Mouse (Mus musculus) MEL (cell line): Measurements from ENCODE around the gene Dhrs13.

ENCODE experiments used
- CTCF ChIP-seq, 3 experiments: IDR thresholded peaks in 2 of 3; conservative IDR thresholded peaks in 1 of 3; 2 replicates each; pipeline ENCODE4 v1.5.1; 2011 to 2012; ENCODE audit warnings: low read length in 3 of 3, low read depth in 2 of 3, mild to moderate bottlenecking in 2 of 3, improper control_type of control experiment in 1 of 3, inconsistent platforms in 1 of 3, mixed read lengths in 1 of 3, moderate library complexity in 1 of 3; ENCODE audit not compliant: control insufficient read depth in 1 of 3, insufficient read depth in 1 of 3, poor library complexity in 1 of 3, severe bottlenecking in 1 of 3
- E2F4 ChIP-seq: IDR thresholded peaks from 2 replicates; pipeline ENCODE4 v1.6.1; 2011; ENCODE audit warnings: low read depth, low read length, improper control_type of control experiment, borderline replicate concordance
- EP300 ChIP-seq, 2 experiments: IDR thresholded peaks; 2 replicates each; pipeline ENCODE4 v1.6.1; 2011; ENCODE audit warnings: improper control_type of control experiment in 2 of 2, low read length in 2 of 2, low read depth in 1 of 2, mild to moderate bottlenecking in 1 of 2
- GATA1 ChIP-seq: IDR thresholded peaks from 2 replicates; pipeline ENCODE4 v1.6.1; 2011; ENCODE audit warnings: low read depth, low read length, improper control_type of control experiment
- HCFC1 ChIP-seq: IDR thresholded peaks from 2 replicates; pipeline ENCODE4 v1.6.1; 2012; ENCODE audit warnings: low read depth, mild to moderate bottlenecking, inconsistent platforms, low read length, improper control_type of control experiment, moderate library complexity
- MXI1 ChIP-seq: IDR thresholded peaks from 2 replicates; pipeline ENCODE4 v1.6.1; 2011; ENCODE audit warnings: mild to moderate bottlenecking, low read depth, low read length, improper control_type of control experiment
- NRF1 ChIP-seq: IDR thresholded peaks from 2 replicates; pipeline ENCODE4 v1.6.1; 2014; ENCODE audit warnings: low read depth, mild to moderate bottlenecking, inconsistent platforms, low read length, improper control_type of control experiment, moderate library complexity; ENCODE audit not compliant: poor library complexity, insufficient read depth, severe bottlenecking
- POLR2A ChIP-seq, 2 experiments: IDR thresholded peaks; 2 replicates each; pipeline ENCODE4 v1.6.1; 2011 to 2012; ENCODE audit warnings: low read length in 2 of 2, mild to moderate bottlenecking in 2 of 2, control low read depth in 1 of 2, improper control_type of control experiment in 1 of 2, low read depth in 1 of 2, moderate library complexity in 1 of 2; ENCODE audit not compliant: control insufficient read depth in 1 of 2, insufficient read depth in 1 of 2, poor library complexity in 1 of 2
- POLR2AphosphoS2 ChIP-seq: IDR thresholded peaks from 2 replicates; pipeline ENCODE4 v1.6.1; 2011; ENCODE audit warnings: low read length, improper control_type of control experiment
- POLR2AphosphoS5 ChIP-seq: IDR thresholded peaks from 2 replicates; pipeline ENCODE4 v1.6.1; 2012; ENCODE audit warnings: low read depth, borderline replicate concordance, mild to moderate bottlenecking, inconsistent platforms, low read length, moderate library complexity, mixed read lengths
- RAD21 ChIP-seq: IDR thresholded peaks from 2 replicates; pipeline ENCODE4 v1.6.1; 2011; ENCODE audit warnings: mild to moderate bottlenecking, low read depth, low read length, improper control_type of control experiment
- SIN3A ChIP-seq: IDR thresholded peaks from 2 replicates; pipeline ENCODE4 v1.6.1; 2012; ENCODE audit warnings: low read length, improper control_type of control experiment, inconsistent platforms
- USF2 ChIP-seq, 2 experiments: IDR thresholded peaks; 2 replicates each; pipeline ENCODE4 v1.6.1; 2011 to 2012; ENCODE audit warnings: improper control_type of control experiment in 2 of 2, low read length in 2 of 2, borderline replicate concordance in 1 of 2, inconsistent platforms in 1 of 2, low read depth in 1 of 2, mild to moderate bottlenecking in 1 of 2; ENCODE audit not compliant: insufficient read depth in 1 of 2
- ZMIZ1 ChIP-seq: IDR thresholded peaks from 2 replicates; pipeline ENCODE4 v1.6.1; 2012; ENCODE audit warnings: low read depth, mild to moderate bottlenecking, inconsistent platforms, low read length, improper control_type of control experiment, moderate library complexity

- TF ChIP-seq E2F4: 0 out of 2 replicates have a peak, but pooled peaks have one; percentile 30
- no peak for TF ChIP-seq EP300 (IDR thresholded peaks at IDR 0.05; ENCODE audit: low read depth in 1 of 2, low read length in 2 of 2)
- no peak for TF ChIP-seq RAD21
- TF ChIP-seq USF2 (IDR thresholded peaks at IDR 0.05; ENCODE audit: borderline replicate concordance in 1 of 2, insufficient read depth in 1 of 2, low read depth in 1 of 2, low read length in 2 of 2): no peak
- TF ChIP-seq HCFC1: peak; percentile 94
- no peak for TF ChIP-seq CTCF (IDR thresholded peaks at IDR 0.05 in 2 of 3, conservative IDR thresholded peaks at IDR 0.05 in 1 of 3; ENCODE audit: control insufficient read depth in 1 of 3, insufficient read depth in 1 of 3, low read depth in 2 of 3, low read length in 3 of 3, poor library complexity in 1 of 3, severe bottlenecking in 1 of 3)
- TF ChIP-seq SIN3A: no peak; the same call in 1 of the 2 replicates
- peak; percentile 83 to 95 for TF ChIP-seq POLR2A (IDR thresholded peaks at IDR 0.05; ENCODE audit: control insufficient read depth in 1 of 2, insufficient read depth in 1 of 2, low read depth in 1 of 2, low read length in 2 of 2, poor library complexity in 1 of 2)
- TF ChIP-seq ZMIZ1: peak; percentile 78
- TF ChIP-seq POLR2AphosphoS5: no peak
- peak; percentile 81 for TF ChIP-seq MXI1
- TF ChIP-seq GATA1: no peak
- no peak; the same call in 1 of the 2 replicates for TF ChIP-seq POLR2AphosphoS2
- peak; percentile 84 for TF ChIP-seq NRF1
These were observed 49.6 kb upstream of the Dhrs13 start, which contains the start of gene Phf12 for GRCm38 (mm10) chr11:77982441-77982905.
